Mouse (Mus musculus) kidney, adult 18-20 months (tissue): ENCODE data around the gene Gm5795.
"Not testable (repeated sequence)": the region's sequence is repeated elsewhere in the genome, so short reads cannot be mapped to it uniquely, and the experiment has no call there.

ENCODE experiments used
- DNase-seq: peaks from one replicate; pipeline ENCODE4 v3.0.0; 2021

Gene Gm5795

GRCm38 (mm10) chr14:3187955-3188354, at the start of gene Gm5795:
TSS of gene Gm5795 (plus strand) at chr14:3188255.
- DNase-seq: not testable (repeated sequence)

DNA sequence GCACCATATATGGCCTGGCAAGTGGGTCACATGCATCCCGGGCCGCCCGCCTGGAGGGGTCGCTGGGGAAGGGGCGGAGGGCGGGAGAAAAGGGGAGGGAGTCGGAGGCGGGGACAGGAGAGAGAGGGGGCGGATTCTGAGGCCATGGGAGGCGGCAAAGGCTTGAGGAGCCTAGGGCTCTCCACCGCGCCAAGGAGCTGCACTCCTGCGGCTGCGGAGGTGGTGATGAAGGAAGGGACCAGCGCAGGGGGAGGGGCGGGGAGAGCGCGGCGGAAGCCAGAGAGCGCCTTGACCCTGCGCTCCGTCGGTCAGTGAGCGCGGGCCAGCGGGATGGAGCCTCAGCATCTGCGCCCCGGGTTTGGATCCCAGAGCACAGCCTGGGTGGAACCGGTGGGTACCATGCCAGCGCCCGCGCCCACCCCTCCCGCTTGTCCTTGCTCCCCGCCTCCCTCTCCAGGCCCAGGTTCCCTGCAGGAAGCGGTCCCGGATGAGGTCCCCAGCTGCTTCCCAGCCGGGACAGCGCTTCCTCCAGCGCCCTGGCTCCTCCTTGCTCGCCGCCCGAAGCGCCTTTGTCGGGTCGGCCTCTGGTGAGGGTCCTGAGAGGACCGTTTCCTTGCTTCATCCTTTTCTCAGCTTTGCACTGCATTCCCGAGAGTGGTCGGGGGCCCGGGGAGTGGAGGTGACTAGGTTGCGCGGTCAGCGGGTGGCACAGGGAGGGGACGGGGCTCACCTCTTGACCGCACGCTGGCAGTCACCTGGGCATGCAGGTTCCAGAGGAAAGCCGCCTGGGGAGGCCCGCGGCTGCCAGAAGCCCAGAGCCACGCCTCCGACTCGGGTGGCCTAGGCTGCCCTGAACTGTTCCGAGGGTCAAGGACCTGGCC, 20.5 kb downstream of the Gm5795 start, which contains the start of gene D830030K20Rik:
TSS of gene D830030K20Rik (plus strand) at position 217 of the 881 bp plus-strand sequence.
- not testable (repeated sequence) for DNase-seq

GRCm38 (mm10) chr14:3209367-3209766, 21.3 kb downstream of the Gm5795 start:
- DNase-seq: not testable (repeated sequence)
